Mouse (Mus musculus) midbrain, embryonic 14.5 days (tissue): ENCODE measurements at regions not wholly inside any gene's neighbourhood (a gene's known extent, or its start where the extent isn't known, plus 50 kb on each side); places are given as distances from the start of the nearest gene placed in this dataset.
A peak's percentile ranks its signal among the peaks of the same experiment; 100 is the strongest.

Experiments used
- ATAC-seq: fragments of 200-750 bp; cut with Nextera tagmentation; 2 replicates; pipeline ENCODE4 v1.8.0; 2017; ENCODE audit warnings: moderate number of reproducible peaks, moderate library complexity; ENCODE audit not compliant: low FRiP score, low TSS enrichment
- DNase-seq: peaks from one replicate; pipeline ENCODE4 v3.0.0-alpha.2; 2015
- H3K27ac ChIP-seq: fragments of 300-500 bp; sonication (generic); replicated peaks from 2 replicates; pipeline ENCODE4 v1.5.1; 2014; ENCODE audit warnings: mild to moderate bottlenecking, low read depth, low read length, moderate library complexity
- H3K27me3 ChIP-seq: fragments of 300-500 bp; sonication (generic); 2 replicates; pipeline ENCODE4 v1.6.1; 2014; ENCODE audit warnings: low read length, control low read depth, mixed read lengths; ENCODE audit not compliant: control insufficient read depth, insufficient read depth
- H3K36me3 ChIP-seq: fragments of 300-500 bp; sonication (generic); 2 replicates; pipeline ENCODE4 v1.6.1; 2014; ENCODE audit warnings: low read length, control low read depth; ENCODE audit not compliant: control insufficient read depth, insufficient read depth
- H3K4me1 ChIP-seq: fragments of 300-500 bp; sonication (generic); 2 replicates; pipeline ENCODE4 v1.6.1; 2014; ENCODE audit warnings: mild to moderate bottlenecking, antibody characterized with exemption, low read length, control low read depth; ENCODE audit not compliant: control insufficient read depth, insufficient read depth
- H3K4me2 ChIP-seq: fragments of 300-500 bp; sonication (generic); 2 replicates; pipeline ENCODE4 v1.6.1; 2014; ENCODE audit warnings: mild to moderate bottlenecking, low read length, moderate library complexity
- H3K4me3 ChIP-seq: fragments of 300-500 bp; sonication (generic); replicated peaks from 2 replicates; pipeline ENCODE4 v1.5.1; 2014; ENCODE audit warnings: low read depth, low read length
- H3K9ac ChIP-seq: fragments of 300-500 bp; sonication (generic); replicated peaks from 2 replicates; pipeline ENCODE4 v1.6.1; 2014; ENCODE audit warnings: mild to moderate bottlenecking, low read length, moderate library complexity
- H3K9me3 ChIP-seq: fragments of 300-500 bp; sonication (generic); 2 replicates; pipeline ENCODE4 v1.6.1; 2016; ENCODE audit warnings: low read length, control low read depth, mixed read lengths; ENCODE audit not compliant: control insufficient read depth
- WGBS: fragments of 180-500 bp; shearing (Covaris S2); extraction: QIAGEN DNeasy Blood & Tissue Kit; methylation state at CpG from one replicate; pipeline ENCODE4 v1.1.7; 2014; 5-methylcytosine and 5-hydroxymethylcytosine counted together

DNA sequence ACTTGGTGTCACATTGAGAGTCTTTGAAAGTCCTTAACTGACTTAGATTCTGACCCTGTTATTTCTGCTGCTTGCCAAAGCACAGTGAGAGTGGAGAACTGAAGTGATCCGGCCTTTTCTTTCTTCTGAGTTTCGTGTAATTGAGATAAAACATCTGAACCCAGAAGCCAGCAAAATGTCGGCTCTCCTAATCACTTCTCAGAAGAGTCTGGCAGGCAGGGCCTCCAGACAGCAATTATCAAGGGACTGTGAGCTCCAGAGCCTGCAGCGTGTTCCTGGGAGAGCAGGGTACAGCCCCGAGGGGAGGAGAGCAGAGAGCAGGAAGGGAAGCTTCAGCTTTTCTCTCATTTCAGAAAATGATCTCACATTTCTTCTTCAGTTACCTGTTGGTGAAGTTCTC, 205.1 kb upstream of the Tmem132c start:
- Histone ChIP-seq H3K4me1 (no peaks in the 10 kb centered on the region), H3K27me3 (no peaks in the 10 kb centered on the region), H3K4me3 (no peak overlapping the region), H3K36me3 (no peaks in the 10 kb centered on the region), H3K9ac (no peak overlapping the region), H3K27ac (no peak overlapping the region), H3K4me2 (no peak overlapping the region), H3K9me3 (no peaks in the 10 kb centered on the region; the same call in 1 of the 2 replicates)
- DNase-seq (no peak), ATAC-seq (no peak)
- WGBS, result 72% methylated on average over 5 of the region's 5 CpGs

DNA sequence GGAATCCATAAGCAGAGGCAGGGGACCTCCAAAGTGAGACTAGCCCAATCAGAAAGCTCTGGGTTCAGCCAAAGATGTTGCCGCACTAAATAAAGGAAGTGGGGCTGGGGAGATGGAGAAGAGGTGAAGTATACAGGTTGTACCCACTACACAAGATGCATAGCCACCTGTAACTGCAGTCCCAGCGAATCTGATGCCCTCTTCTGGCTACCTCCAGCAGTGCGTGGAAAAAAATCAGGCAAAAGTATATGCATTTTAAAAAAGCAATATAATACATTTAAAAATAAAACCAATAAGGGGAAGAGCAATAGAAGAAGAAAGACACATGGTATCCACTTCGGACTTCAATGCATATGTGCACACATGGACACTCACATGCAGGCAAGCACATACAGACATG, 183.8 kb upstream of the Tmem132c start:
- Histone ChIP-seq H3K9ac (no peak overlapping the region), H3K4me2 (no peak overlapping the region), H3K9me3 (peaks cover under 1% of the 10 kb centered on the region; the same call in 1 of the 2 replicates), H3K4me1 (no peaks in the 10 kb centered on the region), H3K27ac (no peak overlapping the region), H3K4me3 (no peak overlapping the region), H3K27me3 (no peaks in the 10 kb centered on the region), H3K36me3 (no peaks in the 10 kb centered on the region)
- DNase-seq (no peak), ATAC-seq (no peak)
- 70% methylated on average over 4 of the region's 4 CpGs for WGBS

DNA sequence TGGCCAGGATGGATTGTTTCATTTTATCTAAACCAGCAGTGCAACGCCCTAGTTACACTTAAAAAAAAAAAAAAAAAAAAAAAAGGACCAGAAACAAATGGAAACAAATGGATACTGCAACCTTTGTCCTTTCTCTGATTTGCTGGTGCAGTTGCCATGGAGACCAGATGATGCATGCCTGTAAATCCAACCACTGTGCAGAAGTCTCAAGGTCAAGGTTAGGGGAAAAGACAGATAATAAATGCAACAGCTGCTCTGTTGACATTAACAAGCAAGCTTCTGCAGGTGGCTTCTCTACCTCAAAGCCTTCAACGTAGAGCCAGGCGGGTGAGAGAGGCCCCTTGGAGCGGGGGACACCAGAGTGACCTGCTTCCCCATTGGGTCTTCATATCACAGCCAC, 167.3 kb upstream of the Tmem132c start:
- Histone ChIP-seq H3K4me2 (no peak overlapping the region), H3K27ac (no peak overlapping the region), H3K27me3 (no peaks in the 10 kb centered on the region), H3K9ac (no peak overlapping the region), H3K9me3 (no peaks in the 10 kb centered on the region), H3K4me3 (no peak overlapping the region), H3K4me1 (no peaks in the 10 kb centered on the region), H3K36me3 (no peaks in the 10 kb centered on the region)
- ATAC-seq (no peak), DNase-seq (peak; percentile 39)
- WGBS, result 68% methylated on average over 4 of the region's 4 CpGs
